Mouse (Mus musculus) liver, embryonic 14.5 days (tissue): ENCODE measurements at regions not wholly inside any gene's neighbourhood (a gene's known extent, or its start where the extent isn't known, plus 50 kb on each side); places are given as distances from the start of the nearest gene placed in this dataset.

ENCODE experiments used
- ATAC-seq: fragments of 200-750 bp; cut with Nextera tagmentation; 2 replicates; pipeline ENCODE4 v1.8.0; 2017; ENCODE audit warnings: moderate number of reproducible peaks, mild to moderate bottlenecking, moderate library complexity; ENCODE audit not compliant: insufficient read depth
- DNase-seq, 3 experiments: peaks; one replicate each; pipeline ENCODE4 v3.0.0-alpha.2; 2012 to 2013; ENCODE audit warnings: low read depth in 3 of 3, low spot score in 3 of 3
- H3K27ac ChIP-seq: fragments of 300-500 bp; sonication (generic); 2 replicates; pipeline ENCODE4 v1.5.1; 2014; ENCODE audit warnings: moderate library complexity, mild to moderate bottlenecking, control low read depth, inconsistent platforms
- H3K27me3 ChIP-seq: fragments of 300-500 bp; sonication (generic); 2 replicates; pipeline ENCODE4 v1.6.1; 2014; ENCODE audit warnings: mild to moderate bottlenecking, low read length, moderate library complexity; ENCODE audit not compliant: control insufficient read depth, insufficient read depth
- H3K36me3 ChIP-seq: fragments of 300-500 bp; sonication (generic); replicated peaks from 2 replicates; pipeline ENCODE4 v1.6.1; 2014; ENCODE audit warnings: low read depth; ENCODE audit not compliant: control insufficient read depth, insufficient read depth
- H3K4me1 ChIP-seq, 2 experiments: fragments of 200-500 bp in 1 of 2; fragments of 300-500 bp in 1 of 2; sonication (generic) in 1 of 2; replicated peaks; 2 replicates each; pipeline ENCODE4 v1.6.1; 2012 to 2014; ENCODE audit warnings: antibody characterized with exemption in 1 of 2, inconsistent platforms in 1 of 2, low read length in 1 of 2; ENCODE audit not compliant: control insufficient read depth in 2 of 2, insufficient read depth in 2 of 2
- H3K4me2 ChIP-seq: fragments of 300-500 bp; sonication (generic); 2 replicates; pipeline ENCODE4 v1.6.1; 2014; ENCODE audit warnings: low read depth, mild to moderate bottlenecking, control low read depth, moderate library complexity
- H3K4me3 ChIP-seq, 2 experiments: fragments of 200-500 bp in 1 of 2; fragments of 300-500 bp in 1 of 2; sonication (generic) in 1 of 2; 2 replicates each; pipeline ENCODE4 v1.5.1; 2012 to 2014; ENCODE audit warnings: low read depth in 2 of 2, low read length in 2 of 2, mild to moderate bottlenecking in 2 of 2, control low read depth in 1 of 2, inconsistent platforms in 1 of 2, moderate library complexity in 1 of 2; ENCODE audit not compliant: insufficient read depth in 1 of 2
- H3K9ac ChIP-seq: fragments of 300-500 bp; sonication (generic); replicated peaks from 2 replicates; pipeline ENCODE4 v1.6.1; 2014; ENCODE audit warnings: mild to moderate bottlenecking, control low read depth, moderate library complexity
- H3K9me3 ChIP-seq: fragments of 300-500 bp; sonication (generic); 2 replicates; pipeline ENCODE4 v1.6.1; 2016; ENCODE audit warnings: low read length, mixed read lengths; ENCODE audit not compliant: control insufficient read depth
- CTCF ChIP-seq: IDR thresholded peaks from 2 replicates; pipeline ENCODE4 v1.5.1; 2016; ENCODE audit warnings: antibody characterized with exemption, low read depth, control low read depth
- EP300 ChIP-seq: IDR thresholded peaks from 2 replicates; pipeline ENCODE4 v1.6.1; 2016; ENCODE audit warnings: antibody characterized with exemption, low read depth
- WGBS: fragments of 180-500 bp; shearing (Covaris S2); extraction: QIAGEN DNeasy Blood & Tissue Kit; methylation state at CpG from one replicate; pipeline ENCODE4 v1.1.7; 2014; ENCODE audit not compliant: insufficient replicate concordance; 5-methylcytosine and 5-hydroxymethylcytosine counted together

GRCm38 (mm10) chr5:51922494-51922893 is 267.8 kb downstream of the Dhx15 start:
- no peak overlapping the region for H3K27ac ChIP-seq
- WGBS = 53% methylated on average over 7 of the region's 7 CpGs
- H3K9ac ChIP-seq = no peak overlapping the region

GRCm38 (mm10) chr5:51917812-51918448 is 272.4 kb downstream of the Dhx15 start:
- no peak overlapping the region for H3K4me3 ChIP-seq
- TF ChIP-seq CTCF (no peak), EP300 (no peak)
- no peaks in the 10 kb centered on the region for H3K36me3 ChIP-seq
- H3K27ac ChIP-seq = no peak overlapping the region
- no peak for DNase-seq
- H3K4me2 ChIP-seq = no peak overlapping the region
- no peak for ATAC-seq
- H3K9ac ChIP-seq = no peak overlapping the region
- WGBS = 21% methylated on average over 4 of the region's 4 CpGs
- no peaks in the 10 kb centered on the region for H3K27me3 ChIP-seq
- H3K4me1 ChIP-seq = no peaks in the 10 kb centered on the region
- H3K9me3 ChIP-seq = no peaks in the 10 kb centered on the region

More at GRCm38 (mm10) chr5:51922494-51922893, 267.8 kb downstream of the Dhx15 start:
- TF ChIP-seq EP300 = no peak
- no peak for TF ChIP-seq CTCF
- no peak for DNase-seq
- Histone ChIP-seq H3K4me3 (no peak overlapping the region), H3K27me3 (no peaks in the 10 kb centered on the region), H3K4me2 (no peak overlapping the region), H3K36me3 (no peaks in the 10 kb centered on the region), H3K9me3 (no peaks in the 10 kb centered on the region), H3K4me1 (no peaks in the 10 kb centered on the region)
- no peak for ATAC-seq

DNA sequence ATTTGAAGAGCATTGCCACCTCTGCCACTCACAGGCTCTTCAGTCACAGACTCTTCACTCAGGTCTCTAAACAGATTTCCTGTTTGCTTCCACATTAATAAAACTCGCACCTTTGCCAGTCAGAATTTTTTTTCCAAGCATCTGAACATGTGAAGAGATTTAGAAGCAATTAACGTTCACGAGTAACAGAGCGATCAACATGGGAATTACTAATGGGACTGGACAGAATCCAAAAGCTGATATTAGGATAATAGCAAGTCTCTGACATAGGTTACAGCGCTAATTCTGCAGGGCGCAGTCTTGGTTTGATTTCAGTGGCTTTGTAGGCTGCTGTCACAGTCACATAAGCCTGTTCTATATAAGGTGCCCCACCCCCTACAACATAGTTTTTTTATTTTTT is 275.6 kb downstream of the Dhx15 start:
- H3K9me3 ChIP-seq = no peaks in the 10 kb centered on the region
- DNase-seq = no peak
- no peak for ATAC-seq
- TF ChIP-seq EP300 (no peak), CTCF (no peak)
- 72% methylated on average over 6 of the region's 6 CpGs for WGBS
- no peak overlapping the region for H3K9ac ChIP-seq
- H3K4me3 ChIP-seq = no peak overlapping the region
- H3K27me3 ChIP-seq = no peaks in the 10 kb centered on the region
- H3K27ac ChIP-seq = no peak overlapping the region
- H3K4me1 ChIP-seq = no peaks in the 10 kb centered on the region
- H3K36me3 ChIP-seq = no peaks in the 10 kb centered on the region
- no peak overlapping the region for H3K4me2 ChIP-seq

DNA sequence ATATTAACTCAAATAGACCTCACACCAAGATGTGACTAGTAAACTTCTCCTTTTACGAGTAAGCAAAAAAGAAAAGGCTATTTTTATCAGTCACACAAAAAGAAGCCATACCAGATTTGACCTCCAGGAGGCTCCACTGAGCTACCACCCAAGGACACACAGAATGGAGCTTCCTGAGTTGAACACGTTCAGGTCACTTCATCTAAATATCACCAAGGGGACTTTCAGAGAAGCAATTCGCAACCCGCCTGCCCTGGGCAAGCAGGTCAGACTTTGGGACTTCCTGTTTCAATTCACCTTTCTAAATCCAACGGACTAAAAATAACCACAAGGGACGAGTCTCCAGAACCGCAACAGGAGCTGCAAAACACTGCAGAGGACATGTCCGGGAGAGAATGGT is 281.5 kb downstream of the Dhx15 start:
- no peaks in the 10 kb centered on the region for H3K9me3 ChIP-seq
- no peaks in the 10 kb centered on the region for H3K27me3 ChIP-seq
- no peaks in the 10 kb centered on the region for H3K4me1 ChIP-seq
- no peak overlapping the region for H3K4me2 ChIP-seq
- H3K4me3 ChIP-seq = no peak overlapping the region
- no peak for ATAC-seq
- H3K9ac ChIP-seq = no peak overlapping the region
- no peaks in the 10 kb centered on the region for H3K36me3 ChIP-seq
- peak; percentile 56 for TF ChIP-seq CTCF
- no peak for TF ChIP-seq EP300
- peak in 2 of 3 experiments; percentile 4 to 10 for DNase-seq
- H3K27ac ChIP-seq = no peak overlapping the region
- WGBS = 38% methylated on average over 8 of the region's 8 CpGs

DNA sequence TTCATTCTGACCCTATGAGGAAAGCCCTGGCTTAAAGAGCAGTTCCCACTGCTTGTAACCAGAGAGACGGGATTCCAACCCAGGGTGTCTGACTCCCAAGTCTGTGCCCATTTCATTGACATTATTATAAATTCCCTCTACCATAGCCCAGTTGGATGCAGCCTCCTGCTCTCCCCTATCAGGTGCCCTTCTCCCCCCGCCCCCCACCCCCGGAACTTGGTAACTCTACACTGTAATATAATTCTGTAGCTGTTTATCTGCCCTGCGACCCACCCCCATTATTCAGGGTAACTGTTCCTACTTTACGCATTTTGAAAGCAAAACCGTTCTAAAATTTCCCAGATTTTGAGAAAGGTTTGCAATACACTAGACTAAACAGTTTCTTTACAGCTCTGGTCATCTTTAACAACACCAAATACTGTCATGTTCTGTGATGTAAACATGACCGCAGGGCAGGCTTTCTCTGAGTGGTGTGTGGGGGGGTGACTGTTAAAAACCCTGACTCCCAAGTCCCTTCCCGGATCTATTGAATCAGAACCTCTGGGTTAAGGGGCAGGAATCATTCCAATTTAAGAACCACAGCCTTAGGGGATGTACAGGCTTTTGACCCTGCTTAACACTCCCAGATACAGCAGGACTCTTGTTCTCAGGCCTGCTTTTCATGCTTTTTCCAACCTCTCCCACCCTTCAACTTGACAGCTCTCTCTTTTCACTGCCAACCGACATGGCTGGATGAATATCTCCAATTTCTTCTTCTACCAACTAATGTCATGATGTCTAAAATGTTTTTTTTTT is 283.8 kb downstream of the Dhx15 start:
- H3K36me3 ChIP-seq = no peaks in the 10 kb centered on the region
- DNase-seq (no peak), ATAC-seq (no peak)
- no peaks in the 10 kb centered on the region for H3K9me3 ChIP-seq
- H3K4me3 ChIP-seq = no peak overlapping the region
- 65% methylated on average over 9 of the region's 9 CpGs for WGBS
- H3K27me3 ChIP-seq = no peaks in the 10 kb centered on the region
- no peak overlapping the region for H3K27ac ChIP-seq
- H3K4me2 ChIP-seq = no peak overlapping the region
- TF ChIP-seq CTCF (no peak), EP300 (no peak)
- H3K4me1 ChIP-seq = no peaks in the 10 kb centered on the region
- no peak overlapping the region for H3K9ac ChIP-seq
